Mouse (Mus musculus) lung, postnatal 25 days (tissue): ENCODE results near the gene Cep170.

Source experiments
- DNase-seq: peaks from one replicate; pipeline ENCODE4 v3.0.0; 2022; ENCODE audit warnings: low spot score

Cep170 gene

GRCm38 (mm10) chr1:176749708-176750107 is 64.2 kb downstream of the Cep170 start:
- DNase-seq: no peak

DNA sequence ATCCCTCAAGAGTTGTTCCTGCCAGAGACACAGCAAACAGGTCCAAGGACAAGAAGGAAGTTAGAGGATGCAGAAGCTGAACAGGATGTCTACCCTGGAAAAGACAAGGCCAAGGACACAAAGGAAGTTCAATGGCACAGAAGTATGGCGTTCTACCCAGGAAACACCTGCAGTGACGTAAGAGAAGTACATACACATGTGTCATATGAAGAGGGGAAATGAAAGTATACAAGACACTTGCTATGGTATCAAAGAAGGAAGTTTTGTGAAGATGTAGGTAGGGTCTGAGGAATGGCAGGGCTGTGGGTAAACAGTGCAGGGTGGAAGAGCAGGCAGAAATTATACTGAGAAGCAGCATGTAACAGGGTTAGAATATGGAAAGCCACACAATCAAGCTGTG is 81.0 kb downstream of the Cep170 start:
- peak; percentile 14 for DNase-seq

- peak; percentile 21 for DNase-seq
Measured at GRCm38 (mm10) chr1:176730528-176730927, 83.3 kb downstream of the Cep170 start.

- no peak for DNase-seq
Measured at GRCm38 (mm10) chr1:176727372-176727771, 86.5 kb downstream of the Cep170 start.

- no peak for DNase-seq
Measured at GRCm38 (mm10) chr1:176724771-176725170, 89.1 kb downstream of the Cep170 start.

DNA sequence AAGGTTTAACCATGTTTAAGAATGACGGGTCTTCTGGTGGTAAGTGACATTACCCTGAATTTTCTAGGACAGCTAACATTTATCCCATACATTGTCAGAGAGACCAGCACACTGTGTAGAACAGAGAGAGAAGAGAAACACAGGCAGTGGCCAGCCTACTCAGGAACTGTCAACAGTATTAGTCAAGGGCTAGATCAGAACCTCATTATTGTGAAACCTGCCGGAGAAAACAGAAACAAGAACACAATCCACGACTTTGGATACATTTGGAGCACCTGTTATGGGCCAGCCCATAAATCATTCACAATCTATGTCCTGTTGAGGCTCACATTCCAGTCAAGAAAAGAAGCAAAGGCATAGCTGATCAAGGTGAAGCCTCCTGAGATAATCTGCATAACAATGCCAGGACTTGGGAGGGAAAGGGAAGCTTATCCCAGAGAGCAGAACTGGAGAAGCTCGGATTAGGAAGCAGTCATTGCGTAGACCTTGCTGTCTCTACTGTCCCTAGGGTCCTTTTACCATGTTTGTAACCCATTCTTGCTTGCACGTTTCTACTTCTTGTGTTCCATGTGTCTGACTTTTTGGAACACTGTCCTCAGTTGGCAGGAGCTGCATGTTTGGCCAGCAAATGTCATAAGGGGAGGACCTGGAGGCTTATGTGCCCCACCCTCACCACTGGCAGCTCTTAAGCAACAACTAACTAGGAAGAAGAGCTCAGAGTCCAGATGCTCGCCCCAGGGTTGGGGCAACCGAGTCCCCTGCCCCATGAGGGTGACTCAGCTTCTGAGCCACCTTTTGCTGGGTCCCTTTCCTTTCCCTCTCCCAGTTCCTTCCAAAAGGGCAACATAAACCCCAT is 89.8 kb downstream of the Cep170 start:
- DNase-seq: no peak

GRCm38 (mm10) chr1:176712436-176712835 is 101.4 kb downstream of the Cep170 start:
- DNase-seq: peak; percentile 33

- no peak for DNase-seq
Measured at GRCm38 (mm10) chr1:176700226-176700625, 113.6 kb downstream of the Cep170 start.

DNA sequence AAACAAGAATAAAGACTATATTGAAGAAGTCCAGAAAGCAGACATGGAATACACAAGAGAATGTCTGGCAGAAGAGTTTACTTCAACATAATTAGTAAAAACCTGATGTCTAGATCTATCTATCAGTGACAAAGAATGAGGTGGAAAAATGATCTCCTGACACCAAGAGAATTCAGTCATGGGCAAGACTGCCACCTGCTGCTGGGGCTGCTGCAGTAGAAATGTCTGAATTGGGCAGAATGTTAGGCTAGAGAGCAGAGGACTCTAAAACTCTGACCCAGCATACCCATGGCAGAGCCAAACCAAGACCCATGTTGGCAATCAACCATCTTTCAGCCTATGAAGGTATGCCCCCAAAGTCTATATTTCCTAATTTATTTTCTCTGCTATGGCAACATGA is 114.1 kb downstream of the Cep170 start:
- DNase-seq: no peak

DNA sequence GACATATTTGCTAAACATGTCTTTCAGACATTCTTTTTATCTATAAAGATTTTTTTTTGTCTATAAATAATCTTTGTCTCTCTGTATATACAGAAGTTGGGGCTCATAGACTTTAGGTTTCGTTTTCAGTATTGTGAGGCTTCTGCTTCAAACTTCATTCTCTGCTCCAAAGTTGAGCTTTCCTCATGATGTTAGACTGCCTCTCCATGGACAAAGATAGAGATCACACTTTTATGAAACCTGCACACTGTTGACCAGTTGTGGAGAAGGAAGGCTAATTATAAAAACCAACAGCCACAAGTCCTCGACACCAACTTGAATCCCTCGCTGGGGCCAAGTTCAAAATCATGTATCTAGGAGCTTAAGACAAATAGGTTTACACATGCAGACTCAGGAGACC is 115.2 kb downstream of the Cep170 start:
- no peak for DNase-seq

DNA sequence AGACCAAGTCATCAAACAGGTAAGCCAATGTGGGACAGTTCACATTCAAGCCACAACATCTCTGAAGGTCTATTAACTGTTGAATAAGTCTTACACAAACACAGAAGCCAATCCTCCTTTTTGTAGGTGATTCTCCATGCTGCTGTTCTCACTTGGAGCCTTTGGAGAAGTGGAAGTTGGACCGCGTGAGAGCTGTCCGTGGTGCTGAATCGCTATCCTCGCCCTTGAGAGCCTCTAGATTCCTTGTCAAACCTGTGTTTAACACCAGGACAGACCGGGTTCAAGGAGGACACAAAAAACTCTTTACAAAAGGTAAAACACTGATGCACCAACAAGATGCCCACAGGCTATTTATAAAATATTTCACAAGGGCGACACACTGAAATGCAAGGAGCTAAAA is 116.8 kb downstream of the Cep170 start:
- peak; percentile 10 for DNase-seq

DNA sequence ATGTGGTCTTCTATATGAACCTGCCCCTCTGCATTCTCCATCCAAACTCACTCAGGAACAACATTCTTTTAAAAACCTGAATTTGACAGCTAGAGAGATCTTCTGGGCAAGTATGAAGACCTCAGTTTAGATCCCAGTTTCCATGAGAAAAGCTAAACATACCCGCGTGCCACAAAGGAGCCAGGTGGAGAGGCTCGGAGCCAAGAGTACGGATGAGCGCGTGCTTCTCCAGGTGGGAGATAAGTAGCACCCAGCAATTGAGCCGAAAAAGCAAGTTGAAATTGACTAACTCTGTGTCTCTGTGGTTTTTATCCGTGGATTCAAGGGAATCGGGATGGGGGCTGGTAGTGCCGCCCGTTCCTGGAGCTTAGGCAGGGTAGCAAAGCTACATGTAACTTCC is 122.8 kb downstream of the Cep170 start:
- no peak for DNase-seq

GRCm38 (mm10) chr1:176688251-176688880 is 125.5 kb downstream of the Cep170 start:
- no peak for DNase-seq
